Mouse (Mus musculus) gastrocnemius, postnatal 10 days (tissue): ENCODE data around the gene Zfp963. TPM values are rescaled to one million over a fixed set of nuclear protein-coding genes. Genes with fewer than 3 reads are reported as not detected.

Experiments
- DNase-seq: peaks from one replicate; pipeline ENCODE4 v3.0.0; 2021; ENCODE audit warnings: mixed read lengths
- long read RNA-seq, 2 experiments: library from polyadenylated mRNA; stranded (forward); transcript quantifications; one replicate each; pipeline ENCODE4 v2.0.0; 2021
- total RNA-seq, 2 experiments: library from RNA; stranded (reverse); gene quantifications; 2 replicates each; pipeline ENCODE4 v1.2.3; 2021

Zfp963 gene
- 1 to 10 TPM; 4.0 to 5.0 TPM for total RNA-seq
- long read RNA-seq, experiment 1, transcript Zfp963-201 (4 exons, 2,291 nt) = major isoform, 9 of 10 reads
- long read RNA-seq, experiment 1, partial matches to known transcripts = 1 of 10 reads
- long read RNA-seq, experiment 1, other reads (novel, unspliced or antisense) = 0 of 10 reads
- long read RNA-seq, experiment 2, partial matches to known transcripts = 2 of 6 reads
- long read RNA-seq, experiment 2, other reads (novel, unspliced or antisense) = 1 of 6 reads

DNA sequence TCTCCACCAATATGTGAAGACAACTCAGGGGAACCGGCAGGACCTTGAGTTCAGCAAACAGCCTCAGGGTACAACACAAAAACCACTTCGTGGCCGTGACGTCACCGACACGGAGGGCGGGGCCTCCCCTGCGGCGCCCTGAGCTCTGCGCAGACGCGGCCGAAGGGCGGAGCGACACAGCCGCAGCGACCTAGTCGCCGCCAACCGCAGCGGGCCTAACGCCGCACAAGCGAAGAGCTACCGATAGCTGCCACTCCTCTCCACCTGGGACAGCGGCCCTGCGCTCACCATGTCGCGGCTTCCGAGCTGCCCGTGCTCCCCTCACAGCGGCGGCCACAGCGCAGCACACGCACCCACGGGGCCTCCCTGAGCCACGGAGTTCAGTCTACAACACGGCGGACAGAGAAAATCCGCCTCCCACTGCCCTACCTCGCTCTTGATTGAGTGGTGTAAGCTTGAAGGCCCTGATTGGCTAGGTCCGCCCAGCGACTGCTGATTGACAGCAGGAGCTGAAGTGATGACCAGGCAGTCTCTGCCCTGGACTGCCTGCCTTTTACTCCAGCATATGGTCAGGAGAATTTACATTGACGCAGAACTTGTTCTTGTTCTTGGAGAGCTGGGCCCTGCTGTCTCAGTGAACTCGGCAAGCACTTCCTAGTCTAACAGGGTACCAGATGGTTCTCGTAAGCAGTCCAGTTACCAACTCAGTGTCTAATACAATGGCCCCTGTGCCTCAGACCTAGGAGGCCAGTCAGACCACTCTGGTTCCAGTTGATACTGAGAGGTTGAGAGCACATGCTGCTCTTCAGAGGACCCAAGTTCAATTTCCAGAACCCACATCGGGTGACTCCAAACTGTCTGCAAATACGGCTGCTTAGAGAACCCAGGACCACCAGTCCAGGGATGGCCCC, at the start of gene Zfp963:
TSS of gene Zfp963 (minus strand) at position 427 of the 911 bp plus-strand sequence.
- DNase-seq = peak; percentile 97

DNA sequence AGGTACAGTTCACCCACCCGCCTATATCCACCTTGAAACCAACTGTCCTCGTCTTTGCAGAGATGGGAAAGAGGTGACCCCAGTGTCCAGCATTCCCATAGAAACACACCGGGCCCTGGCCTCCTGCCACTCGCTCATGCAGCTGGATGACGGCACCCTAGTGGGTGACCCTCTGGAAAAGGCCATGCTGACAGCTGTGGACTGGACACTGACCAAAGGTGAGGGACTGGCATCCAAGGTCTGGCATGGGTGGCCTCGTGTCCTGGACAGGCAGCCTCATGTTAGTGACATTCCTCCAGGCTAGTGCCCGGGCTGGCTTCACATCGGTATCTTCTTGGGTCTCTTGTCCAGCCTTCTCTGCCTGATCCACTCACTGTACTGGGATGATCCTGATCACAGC, 49.5 kb upstream of the Zfp963 start:
- DNase-seq = no peak

DNA sequence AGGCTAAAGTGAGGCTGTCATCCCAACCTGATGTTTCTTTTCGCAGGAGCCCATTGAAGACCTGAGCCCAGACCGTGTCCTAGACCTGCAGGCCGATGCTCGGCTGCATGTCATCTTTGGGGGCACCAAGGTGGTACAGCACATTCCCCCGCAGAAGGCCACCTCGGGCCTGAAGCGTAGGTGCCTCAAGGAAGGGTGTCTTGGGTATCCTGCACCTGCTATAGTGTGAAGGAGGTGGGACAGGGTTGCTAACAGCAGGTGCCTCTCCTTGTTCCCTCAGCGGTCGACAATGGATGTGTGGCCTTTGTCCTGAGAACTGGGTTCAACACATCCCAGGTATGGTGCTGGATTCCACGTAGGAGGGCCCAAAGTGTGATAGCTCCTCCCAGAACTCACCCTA, 47.9 kb upstream of the Zfp963 start:
- no peak for DNase-seq

DNA sequence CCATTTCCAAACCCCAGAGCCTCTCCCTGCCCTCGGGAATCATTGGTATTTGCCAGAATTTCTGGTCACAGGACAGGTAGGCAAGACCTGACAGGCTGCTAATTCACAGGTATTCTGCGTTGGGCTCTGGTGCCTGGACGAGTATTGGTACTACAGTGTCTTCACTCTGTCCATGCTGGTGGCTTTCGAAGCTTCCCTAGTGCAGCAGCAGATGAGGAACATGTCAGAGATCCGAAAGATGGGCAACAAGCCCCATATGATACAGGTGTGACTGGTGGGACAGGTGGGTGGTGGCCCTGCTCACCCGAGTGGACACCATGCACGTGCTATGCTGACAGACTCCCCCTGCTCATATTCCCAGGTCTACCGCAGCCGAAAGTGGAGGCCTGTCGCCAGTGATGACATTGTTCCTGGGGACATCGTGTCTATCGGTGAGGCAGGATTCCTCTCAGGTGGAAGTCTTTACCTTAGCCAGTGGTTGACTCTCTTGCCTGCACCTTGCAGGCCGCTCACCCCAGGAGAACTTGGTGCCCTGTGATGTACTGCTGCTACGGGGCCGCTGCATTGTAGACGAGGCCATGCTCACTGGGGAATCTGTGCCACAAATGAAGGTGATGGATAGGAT, 47.1 kb upstream of the Zfp963 start:
- DNase-seq = no peak

DNA sequence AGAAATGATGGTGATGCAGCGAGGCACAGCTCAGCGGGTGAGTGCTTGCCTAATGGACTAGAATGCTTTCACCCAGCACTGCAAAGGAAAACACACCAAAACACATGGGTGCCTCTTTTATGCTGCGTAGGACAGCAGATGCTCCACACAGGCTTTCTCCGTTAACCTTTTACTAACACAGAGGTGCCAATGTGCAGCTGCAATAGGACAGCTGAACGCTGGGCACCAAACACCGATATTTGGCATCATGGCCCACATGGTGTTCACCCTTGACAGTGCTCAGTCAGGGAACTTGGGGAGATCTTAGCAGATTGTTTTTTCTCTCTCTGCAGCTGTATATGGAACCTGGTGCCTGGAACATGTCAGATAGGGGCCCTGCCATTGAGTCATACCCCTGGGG, 45.1 kb upstream of the Zfp963 start:
- DNase-seq = no peak

DNA sequence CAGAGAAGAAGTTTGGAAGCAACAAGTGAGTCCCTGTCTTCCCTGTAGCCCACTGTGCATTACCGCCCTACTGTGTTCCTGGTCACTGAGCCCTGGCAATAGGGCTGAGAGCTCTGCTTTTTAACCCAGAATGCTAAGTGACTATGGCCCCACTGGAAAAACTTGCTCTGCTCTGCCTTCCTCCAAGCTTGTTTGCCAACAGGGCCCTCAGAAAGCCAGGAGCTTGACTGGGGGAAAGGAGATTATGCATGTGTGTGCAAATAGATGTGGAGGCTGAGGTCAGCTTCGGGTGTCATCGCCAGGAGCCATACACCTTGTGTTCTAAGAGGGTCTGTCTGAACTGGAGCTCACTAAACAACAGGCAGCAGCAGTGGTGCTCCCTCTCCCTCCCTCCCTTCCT, 44.3 kb upstream of the Zfp963 start:
- DNase-seq = no peak

DNA sequence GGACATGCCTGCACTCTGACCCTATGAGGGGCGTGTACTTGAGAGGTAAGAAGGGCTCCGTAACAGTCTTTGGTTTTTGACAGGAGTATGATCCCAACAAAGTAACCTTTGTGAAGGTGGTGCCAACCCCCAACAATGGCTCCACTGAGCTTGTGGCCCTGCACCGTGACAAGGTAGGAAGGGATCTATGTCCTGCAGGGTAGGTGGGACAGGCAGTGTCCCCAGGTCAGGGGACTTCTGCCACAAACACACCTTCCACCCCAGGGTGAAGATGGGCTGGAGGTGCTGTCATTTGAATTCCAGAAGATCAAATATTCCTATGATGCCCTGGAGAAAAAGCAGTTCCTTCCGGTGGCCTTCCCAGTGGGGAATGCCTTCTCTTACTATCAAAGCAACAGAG, 43.9 kb upstream of the Zfp963 start:
- no peak for DNase-seq

DNA sequence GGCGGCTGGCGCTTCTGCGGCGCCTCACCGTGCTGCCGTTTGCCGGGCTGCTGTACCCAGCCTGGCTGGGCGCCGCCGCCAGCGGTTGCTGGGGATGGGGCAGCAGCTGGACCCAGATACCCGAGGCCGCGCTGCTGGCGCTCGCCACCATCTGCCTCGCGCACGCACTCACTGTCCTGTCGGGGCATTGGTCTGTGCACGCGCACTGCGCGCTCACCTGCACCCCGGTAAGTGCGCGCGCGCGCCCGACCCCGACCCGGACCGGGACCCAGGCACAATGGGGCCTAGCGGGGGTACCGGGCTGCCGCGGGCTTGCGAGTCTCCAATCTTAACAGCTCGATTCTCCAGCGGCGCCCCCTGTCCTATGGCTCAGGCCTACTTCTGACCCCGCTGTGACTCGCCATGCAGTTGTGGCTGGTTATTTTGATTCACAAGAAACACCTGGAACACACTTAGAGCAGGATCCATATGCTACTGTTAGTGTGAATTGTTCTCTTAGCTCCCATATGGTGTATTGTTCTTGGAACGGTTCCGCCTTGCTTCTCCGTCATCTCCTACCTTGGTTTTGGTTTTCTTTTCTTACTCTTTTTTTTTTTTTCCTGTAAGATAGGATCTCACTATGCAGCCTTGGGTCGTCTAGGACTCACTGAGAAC, 41.8 kb upstream of the Zfp963 start:
- peak; percentile 45 for DNase-seq

DNA sequence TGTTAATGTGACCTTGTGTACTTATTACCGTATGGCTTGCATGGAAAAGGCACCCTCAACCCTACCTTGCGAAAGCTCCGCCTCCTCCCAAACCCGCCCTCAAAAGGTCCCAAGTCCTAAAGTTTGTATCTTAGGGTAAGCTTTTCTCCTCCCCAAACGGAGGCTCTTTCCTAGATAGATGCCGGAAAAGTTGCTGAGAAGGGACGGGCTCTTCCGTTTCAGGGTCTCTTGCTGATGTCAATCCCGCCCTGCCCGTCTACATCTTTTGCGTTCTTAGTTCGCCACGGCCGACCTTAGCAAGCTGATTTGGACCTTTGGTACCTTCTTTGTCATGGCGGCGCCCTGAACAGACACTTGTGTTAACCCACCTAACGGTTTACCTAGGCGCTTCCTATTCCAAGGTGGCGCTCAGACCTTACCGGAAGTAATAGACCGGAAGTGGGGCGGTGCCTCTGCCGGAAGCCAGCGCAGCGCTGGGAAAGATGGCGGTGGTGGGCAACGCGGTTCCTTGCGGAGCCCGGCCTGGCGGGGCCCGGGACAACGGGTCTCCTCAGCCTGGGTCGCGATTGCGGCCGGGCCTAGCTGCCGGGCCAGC, 41.1 kb upstream of the Zfp963 start, which contains the start of the genes Atp13a1 and Zfp866:
TSS of gene Atp13a1 (plus strand) at position 391 of the 595 bp plus-strand sequence.
TSS of gene Zfp866 (minus strand) at position 406 of the 595 bp plus-strand sequence.
- DNase-seq = peak; percentile 86

DNA sequence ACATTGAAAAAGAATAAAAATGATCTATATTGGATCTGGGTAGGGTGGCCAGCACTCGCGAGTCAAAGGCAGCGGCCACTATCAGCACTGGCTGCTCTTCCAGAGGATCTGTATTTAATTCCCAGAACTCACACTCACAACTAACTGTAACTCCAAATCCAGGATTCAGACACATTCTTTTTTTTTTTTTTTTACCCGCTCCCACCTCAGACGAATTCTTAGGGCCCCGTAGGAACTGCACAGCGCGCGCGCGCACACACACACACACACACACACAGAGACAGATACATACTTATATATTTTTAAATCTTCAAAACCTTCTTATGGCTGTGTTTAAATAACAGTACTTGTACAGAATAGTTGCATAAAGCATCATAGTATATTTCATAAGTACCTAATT, 40.6 kb upstream of the Zfp963 start:
- no peak for DNase-seq

DNA sequence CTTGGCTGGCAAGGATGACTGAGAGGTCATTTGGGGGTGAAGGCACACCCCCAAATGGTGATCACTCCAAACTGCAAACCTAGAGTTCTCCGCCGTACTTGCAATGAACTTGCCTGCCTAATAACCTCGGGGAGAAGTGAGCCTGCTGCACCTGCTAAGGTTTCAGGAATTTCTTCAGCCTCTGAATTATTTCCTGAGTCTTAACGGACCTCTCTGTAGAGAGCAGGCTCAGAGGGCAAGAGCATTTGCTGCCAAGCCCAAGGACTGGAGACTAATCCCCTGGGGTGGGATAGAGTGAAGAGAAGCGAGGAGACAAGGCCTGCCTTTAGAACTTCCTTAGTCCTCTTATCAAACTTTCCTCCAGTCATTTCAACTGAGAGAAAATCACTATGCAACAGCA, 40.0 kb upstream of the Zfp963 start:
- DNase-seq = no peak

DNA sequence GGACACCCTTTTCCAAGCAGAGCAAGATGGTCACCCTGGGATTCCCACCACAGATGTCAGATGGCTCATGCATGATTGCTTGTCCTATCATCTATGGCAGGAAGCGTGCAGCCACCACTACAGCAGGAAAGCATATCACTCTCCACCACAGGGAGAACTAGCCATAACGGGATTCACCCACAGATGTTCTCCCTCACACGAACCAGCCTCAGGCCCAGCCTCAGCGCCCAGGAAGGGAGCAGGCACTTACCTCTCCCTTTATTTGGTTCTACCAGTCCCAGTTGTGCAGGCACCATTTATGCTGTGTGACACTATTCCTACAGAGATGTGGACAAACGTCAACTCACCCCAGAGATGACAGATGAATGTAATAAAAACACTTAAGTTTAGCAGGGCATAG, 39.3 kb upstream of the Zfp963 start:
- DNase-seq = no peak

DNA sequence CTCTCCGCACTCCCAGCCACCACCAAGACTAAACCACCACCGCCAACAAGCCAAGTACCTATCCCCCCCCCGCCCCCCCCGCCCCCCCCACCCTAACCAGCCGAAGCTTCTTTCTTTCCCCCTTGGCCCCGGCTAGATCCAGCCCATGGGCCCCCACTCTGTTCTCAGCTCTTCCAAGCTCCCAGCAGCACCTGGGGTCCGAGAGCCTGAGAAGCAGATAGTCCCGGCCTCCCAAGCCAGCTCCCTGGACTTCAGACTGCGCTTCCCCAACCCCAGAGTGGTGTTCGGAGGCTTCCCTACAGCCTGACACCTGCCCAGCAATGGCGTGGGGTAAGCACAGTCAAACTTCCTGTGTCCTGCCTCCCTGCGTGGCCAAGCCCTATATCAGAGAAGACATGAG, 27.3 kb upstream of the Zfp963 start:
- no peak for DNase-seq

DNA sequence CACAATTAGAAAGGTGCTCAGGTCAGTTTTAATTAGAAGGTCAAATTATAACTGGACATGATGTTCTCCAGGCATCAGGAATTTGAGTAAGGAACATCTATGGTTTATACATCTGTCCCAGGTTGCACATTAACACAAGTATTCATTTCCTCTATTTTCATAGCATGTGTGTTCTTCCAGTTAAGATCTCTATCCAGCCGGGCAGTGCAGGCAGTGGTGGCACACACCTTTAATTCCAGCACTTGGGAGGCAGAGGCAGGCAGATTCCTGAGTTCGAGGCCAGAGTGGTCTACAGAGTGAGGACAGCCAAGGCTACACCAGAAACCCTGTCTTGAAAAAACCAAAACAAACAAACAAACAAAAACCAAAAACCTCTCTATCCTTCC, 25.4 kb upstream of the Zfp963 start:
- no peak for DNase-seq

DNA sequence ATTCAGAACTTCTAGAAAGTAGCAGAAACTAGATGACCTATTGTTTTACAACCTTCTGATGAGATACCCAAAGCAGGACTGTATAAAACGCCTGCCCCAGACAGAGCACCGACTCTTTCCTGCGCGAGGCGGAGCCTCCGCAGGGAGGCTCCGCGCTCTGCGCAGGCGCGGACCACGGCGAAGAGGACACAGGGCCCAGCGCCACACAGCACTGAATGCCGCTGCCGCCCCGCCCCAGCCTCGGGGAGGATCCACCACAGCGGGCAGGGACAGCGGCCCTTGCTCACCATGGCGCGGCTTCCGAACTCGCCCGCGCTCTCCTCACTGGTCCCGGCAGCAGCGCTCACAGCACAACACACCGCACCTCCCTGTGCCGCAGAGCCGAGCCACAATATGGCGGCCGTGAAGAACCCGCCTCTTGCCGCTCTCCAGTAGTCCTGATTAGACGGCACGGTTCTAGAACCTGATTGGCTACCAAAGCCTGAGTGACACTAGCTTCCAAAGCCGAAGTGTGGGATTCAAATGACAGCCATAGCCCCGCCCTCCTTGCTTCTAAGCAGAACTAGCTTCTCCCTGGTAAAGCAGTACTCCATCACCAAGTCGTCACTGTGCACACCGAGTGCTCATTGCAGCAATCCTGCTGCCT, 24.9 kb upstream of the Zfp963 start, which contains the start of gene Gm20422:
TSS of gene Gm20422 (minus strand) at position 384 of the 646 bp plus-strand sequence.
- peak; percentile 82 for DNase-seq

DNA sequence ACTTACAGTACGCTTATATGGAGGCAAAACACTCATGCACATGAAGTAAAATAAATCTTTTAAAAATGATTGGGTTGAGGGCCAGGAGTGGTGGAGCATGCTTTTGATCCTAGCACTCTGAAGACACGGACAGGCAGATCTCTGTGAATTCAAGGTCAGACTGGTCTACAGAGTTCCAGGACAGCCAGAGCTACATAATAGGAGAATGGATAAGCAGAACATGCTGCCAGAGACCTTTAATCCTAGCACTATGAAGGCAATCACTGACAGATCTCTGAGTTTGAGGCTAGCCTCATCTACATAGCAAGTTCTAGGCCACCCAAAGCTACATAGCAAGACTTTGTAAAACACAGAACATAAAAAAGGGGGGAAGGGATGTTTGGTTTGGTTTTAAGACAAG, 22.3 kb upstream of the Zfp963 start:
- DNase-seq = no peak

DNA sequence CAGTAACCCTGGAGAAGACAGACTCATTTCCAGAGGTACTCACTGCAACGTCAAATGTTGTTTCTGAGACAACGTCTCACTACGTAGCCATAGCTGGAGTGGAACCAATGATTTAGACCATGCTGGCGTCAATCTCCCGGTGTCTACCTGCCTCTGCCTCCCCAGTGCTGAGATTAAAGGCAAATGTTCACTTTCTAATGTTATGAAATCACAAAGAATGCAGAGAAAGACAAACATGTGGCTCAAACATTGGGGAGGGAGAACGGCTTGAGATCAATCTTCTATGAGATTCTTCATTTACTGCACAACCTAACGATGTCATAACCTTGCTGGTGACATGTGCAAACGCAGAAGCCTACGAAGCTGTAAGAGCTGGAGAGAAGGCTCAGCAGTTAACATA, 21.5 kb upstream of the Zfp963 start:
- DNase-seq = no peak

DNA sequence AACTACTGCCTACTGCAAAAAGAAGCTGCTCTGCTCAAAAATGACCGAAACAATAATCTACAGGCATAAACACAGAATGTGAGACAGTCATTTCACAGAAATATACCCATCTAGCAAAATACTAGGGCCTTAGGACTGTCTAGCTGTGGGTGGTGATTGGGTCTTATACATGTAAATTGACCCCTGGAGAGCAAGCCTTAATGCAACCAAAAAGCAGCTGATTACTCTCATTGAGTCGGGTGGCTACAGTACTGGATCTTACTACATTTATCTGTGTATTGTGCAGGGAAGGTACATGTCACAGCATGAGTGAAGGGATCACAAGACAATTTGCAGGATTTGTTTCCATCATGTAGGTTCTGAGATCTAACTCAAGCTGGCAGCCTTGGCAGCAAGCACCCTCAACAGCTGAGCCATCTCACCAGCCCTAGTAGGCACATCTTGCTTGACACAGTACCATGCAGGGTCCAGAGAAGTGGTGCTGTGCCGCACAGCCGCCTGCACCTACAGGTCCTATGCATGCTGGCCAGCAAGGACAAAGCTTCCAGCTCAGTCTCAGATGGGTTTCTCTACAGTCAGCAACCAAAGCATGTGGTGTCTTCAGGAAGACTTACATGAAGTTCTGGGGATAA, 12.2 kb upstream of the Zfp963 start:
- no peak for DNase-seq

DNA sequence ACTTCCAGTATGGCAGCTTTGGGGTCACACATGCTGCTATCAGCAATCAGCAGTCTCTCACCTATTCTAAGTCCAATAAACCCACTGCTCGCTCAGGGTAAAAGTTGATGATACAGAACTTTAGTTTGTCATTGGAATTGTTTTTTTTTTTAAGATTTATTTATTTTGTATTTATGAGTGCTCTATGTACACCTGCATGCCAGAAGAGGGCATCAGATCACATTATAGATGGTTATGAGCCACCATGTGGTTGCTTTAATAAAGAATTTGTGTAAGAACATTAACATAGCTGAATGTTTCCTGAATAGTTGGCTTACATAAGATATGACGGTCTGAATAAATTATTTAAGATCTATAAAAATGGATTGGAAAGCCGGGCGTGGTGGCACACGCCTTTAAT, 8.5 kb upstream of the Zfp963 start:
- no peak for DNase-seq

DNA sequence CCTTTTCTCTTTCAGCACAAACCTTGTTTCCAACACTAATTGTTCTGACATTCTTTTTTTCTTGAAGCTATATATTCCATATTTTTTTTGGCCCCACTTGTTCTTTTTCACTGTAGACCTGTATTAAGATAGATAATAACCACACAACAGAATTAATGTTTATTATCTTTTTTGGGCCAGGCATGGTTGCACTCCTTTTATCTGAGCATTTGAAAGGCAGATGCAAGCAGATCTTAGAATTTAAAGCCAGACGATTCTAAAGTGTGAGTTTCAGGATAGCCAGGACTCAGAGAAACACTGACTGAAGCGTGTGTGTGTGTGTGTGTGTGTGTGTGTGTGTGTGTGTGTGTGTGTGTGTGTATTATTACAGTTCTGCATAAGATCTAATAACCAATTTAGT, 2.7 kb upstream of the Zfp963 start:
- DNase-seq = no peak

DNA sequence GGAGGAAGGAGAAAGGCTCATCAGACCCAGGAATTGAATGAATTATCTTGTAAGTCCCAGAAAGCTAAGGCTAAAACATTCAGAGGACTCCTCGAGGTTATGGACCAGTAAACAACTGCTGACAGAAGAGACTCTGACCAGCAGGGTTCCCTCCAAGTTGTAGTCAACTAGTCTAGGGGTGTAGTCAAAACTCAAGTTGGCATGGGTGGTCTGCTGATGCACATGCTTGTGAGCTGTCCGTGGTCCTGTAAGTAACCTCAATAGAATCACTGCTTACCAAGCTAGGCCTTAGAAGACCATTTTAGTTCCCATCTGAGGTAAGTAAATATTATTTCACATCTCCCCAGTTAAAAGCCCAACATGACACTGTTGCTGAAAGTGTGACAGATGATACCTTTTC, 8.5 kb downstream of the Zfp963 start:
- DNase-seq = no peak
